Mouse (Mus musculus): ENCODE measurements at regions not wholly inside any gene's neighbourhood (a gene's known extent, or its start where the extent isn't known, plus 50 kb on each side); places are given as distances from the start of the nearest gene placed in this dataset.

- no peaks in the 10 kb centered on the region for H3K9me3 ChIP-seq (ENCODE audit: control insufficient read depth, low read length)
- no peaks in the 10 kb centered on the region for H3K4me1 ChIP-seq (ENCODE audit: control insufficient read depth, insufficient read depth, low read length)
- WGBS: 72% methylated on average over 2 of the region's 2 CpGs
- H3K36me3 ChIP-seq (ENCODE audit: control insufficient read depth, insufficient read depth, low read length): no peaks in the 10 kb centered on the region
- no peaks in the 10 kb centered on the region for H3K27me3 ChIP-seq (ENCODE audit: control insufficient read depth, insufficient read depth, low read length)
- no peak overlapping the region for H3K4me2 ChIP-seq (replicated peaks; ENCODE audit: low read depth, low read length, severe bottlenecking)
- H3K9ac ChIP-seq (ENCODE audit: low read depth, low read length, severe bottlenecking): no peak overlapping the region
- no peak for DNase-seq (ENCODE audit: low spot score)
- no peak for TF ChIP-seq POLR2A (IDR thresholded peaks at IDR 0.05; ENCODE audit: borderline replicate concordance, extremely low read depth, insufficient read depth, insufficient read length)
- no peak overlapping the region for H3K27ac ChIP-seq (replicated peaks; ENCODE audit: low read depth, low read length)
- H3K4me3 ChIP-seq (replicated peaks; ENCODE audit: low read length): no peak overlapping the region
- no peak for ATAC-seq (ENCODE audit: low FRiP score, low read depth)
Measured at GRCm38 (mm10) chr7:40655391-40655790, 242.7 kb upstream of the Vstm2b start.

- Histone ChIP-seq H3K9me3 (ENCODE audit: control insufficient read depth, low read length) (no peaks in the 10 kb centered on the region), H3K27ac (replicated peaks; ENCODE audit: low read depth, low read length) (no peak overlapping the region), H3K27me3 (ENCODE audit: control insufficient read depth, insufficient read depth, low read length) (no peaks in the 10 kb centered on the region), H3K9ac (ENCODE audit: low read depth, low read length, severe bottlenecking) (no peak overlapping the region), H3K4me3 (replicated peaks; ENCODE audit: low read length) (no peak overlapping the region), H3K36me3 (ENCODE audit: control insufficient read depth, insufficient read depth, low read length) (no peaks in the 10 kb centered on the region), H3K4me2 (replicated peaks; ENCODE audit: low read depth, low read length, severe bottlenecking) (no peak overlapping the region), H3K4me1 (ENCODE audit: control insufficient read depth, insufficient read depth, low read length) (no peaks in the 10 kb centered on the region)
- WGBS: 56% methylated on average over 3 of the region's 3 CpGs
- TF ChIP-seq POLR2A (IDR thresholded peaks at IDR 0.05; ENCODE audit: borderline replicate concordance, extremely low read depth, insufficient read depth, insufficient read length): no peak
- ATAC-seq (ENCODE audit: low FRiP score, low read depth) (no peak), DNase-seq (ENCODE audit: low spot score) (no peak)
Measured at GRCm38 (mm10) chr7:40659662-40660061, 238.5 kb upstream of the Vstm2b start.

DNA sequence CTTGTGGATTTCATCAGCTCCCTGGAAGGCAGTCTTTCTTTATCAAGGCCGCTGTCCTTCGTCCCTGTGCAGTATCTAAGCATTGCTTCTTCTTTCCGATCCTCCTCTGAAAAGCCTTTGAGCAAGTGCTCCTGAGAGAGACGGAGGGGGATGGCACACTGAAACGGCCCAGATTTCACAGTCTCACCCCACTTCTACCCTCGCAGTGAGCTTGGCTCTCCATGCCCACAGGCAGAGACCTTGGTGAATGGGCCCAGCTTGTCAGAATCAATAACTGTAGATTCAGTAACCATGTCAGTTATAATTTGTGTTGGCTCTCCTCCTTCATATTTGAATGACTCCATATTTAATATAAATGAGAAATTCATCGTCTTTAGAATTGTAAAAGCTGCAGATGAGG, 234.3 kb upstream of the Vstm2b start:
- TF ChIP-seq POLR2A (IDR thresholded peaks at IDR 0.05; ENCODE audit: borderline replicate concordance, extremely low read depth, insufficient read depth, insufficient read length): no peak
- Histone ChIP-seq H3K27me3 (ENCODE audit: control insufficient read depth, insufficient read depth, low read length) (no peaks in the 10 kb centered on the region), H3K4me2 (replicated peaks; ENCODE audit: low read depth, low read length, severe bottlenecking) (no peak overlapping the region), H3K27ac (replicated peaks; ENCODE audit: low read depth, low read length) (no peak overlapping the region), H3K9me3 (ENCODE audit: control insufficient read depth, low read length) (no peaks in the 10 kb centered on the region), H3K36me3 (ENCODE audit: control insufficient read depth, insufficient read depth, low read length) (no peaks in the 10 kb centered on the region), H3K4me1 (ENCODE audit: control insufficient read depth, insufficient read depth, low read length) (no peaks in the 10 kb centered on the region), H3K9ac (ENCODE audit: low read depth, low read length, severe bottlenecking) (no peak overlapping the region), H3K4me3 (replicated peaks; ENCODE audit: low read length) (no peak overlapping the region)
- DNase-seq (ENCODE audit: low spot score) (no peak), ATAC-seq (ENCODE audit: low FRiP score, low read depth) (no peak)
- WGBS: 83% methylated on average over 7 of the region's 7 CpGs

DNA sequence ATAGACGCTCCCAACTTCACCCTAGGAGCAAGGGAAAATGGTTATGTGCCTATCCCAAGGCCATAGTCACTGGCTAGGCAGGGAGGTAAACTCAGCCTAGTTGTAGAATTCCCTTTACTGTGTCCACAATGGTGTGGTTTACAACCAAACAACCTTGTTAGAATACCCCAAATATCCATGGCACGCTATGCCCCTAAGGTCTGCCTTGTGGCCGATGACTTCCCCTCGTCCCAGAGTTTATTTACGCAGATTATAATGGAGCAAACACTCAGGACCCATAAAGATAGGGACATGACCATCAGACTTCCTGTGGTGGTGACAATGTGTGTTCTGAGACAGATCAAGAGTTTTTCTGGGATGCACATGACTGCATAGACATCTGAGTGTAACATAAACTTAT, 231.5 kb upstream of the Vstm2b start:
- no peaks in the 10 kb centered on the region for H3K9me3 ChIP-seq (ENCODE audit: control insufficient read depth, low read length)
- no peak overlapping the region for H3K4me2 ChIP-seq (replicated peaks; ENCODE audit: low read depth, low read length, severe bottlenecking)
- ATAC-seq (ENCODE audit: low FRiP score, low read depth): no peak
- H3K27ac ChIP-seq (replicated peaks; ENCODE audit: low read depth, low read length): no peak overlapping the region
- no peaks in the 10 kb centered on the region for H3K4me1 ChIP-seq (ENCODE audit: control insufficient read depth, insufficient read depth, low read length)
- H3K36me3 ChIP-seq (ENCODE audit: control insufficient read depth, insufficient read depth, low read length): no peaks in the 10 kb centered on the region
- WGBS: 82% methylated on average over 5 of the region's 5 CpGs
- no peak for DNase-seq (ENCODE audit: low spot score)
- H3K4me3 ChIP-seq (replicated peaks; ENCODE audit: low read length): no peak overlapping the region
- H3K27me3 ChIP-seq (ENCODE audit: control insufficient read depth, insufficient read depth, low read length): no peaks in the 10 kb centered on the region
- TF ChIP-seq POLR2A (IDR thresholded peaks at IDR 0.05; ENCODE audit: borderline replicate concordance, extremely low read depth, insufficient read depth, insufficient read length): no peak
- H3K9ac ChIP-seq (ENCODE audit: low read depth, low read length, severe bottlenecking): no peak overlapping the region

GRCm38 (mm10) chr7:40670401-40670800, 227.7 kb upstream of the Vstm2b start:
- ATAC-seq (ENCODE audit: low FRiP score, low read depth): no peak
- 74% methylated on average over 5 of the region's 5 CpGs for WGBS

DNA sequence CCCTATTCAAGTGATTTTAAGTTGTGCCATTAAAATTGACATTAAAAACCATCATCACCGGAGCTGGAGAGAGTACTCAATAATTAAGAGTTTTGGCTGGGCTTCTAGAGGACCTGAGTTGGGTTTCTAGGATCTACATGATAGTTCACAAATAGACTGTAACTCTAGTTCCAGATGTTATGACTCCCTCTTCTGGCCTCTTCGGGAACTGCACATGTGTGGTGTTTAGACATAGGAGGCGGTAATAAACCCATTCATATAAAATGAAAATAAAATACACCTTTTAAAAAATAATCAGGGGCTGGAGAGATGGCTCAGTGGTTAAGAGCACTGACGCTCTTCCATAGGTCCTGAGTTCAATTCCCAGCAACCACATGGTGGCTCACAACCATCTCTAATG, 227.1 kb upstream of the Vstm2b start:
- ATAC-seq (ENCODE audit: low FRiP score, low read depth): no peak
- H3K4me2 ChIP-seq (replicated peaks; ENCODE audit: low read depth, low read length, severe bottlenecking): no peak overlapping the region
- no peak for DNase-seq (ENCODE audit: low spot score)
- H3K27ac ChIP-seq (replicated peaks; ENCODE audit: low read depth, low read length): no peak overlapping the region
- H3K4me3 ChIP-seq (replicated peaks; ENCODE audit: low read length): no peak overlapping the region
- no peaks in the 10 kb centered on the region for H3K4me1 ChIP-seq (ENCODE audit: control insufficient read depth, insufficient read depth, low read length)
- no peaks in the 10 kb centered on the region for H3K9me3 ChIP-seq (ENCODE audit: control insufficient read depth, low read length)
- TF ChIP-seq POLR2A (IDR thresholded peaks at IDR 0.05; ENCODE audit: borderline replicate concordance, extremely low read depth, insufficient read depth, insufficient read length): no peak
- H3K9ac ChIP-seq (ENCODE audit: low read depth, low read length, severe bottlenecking): no peak overlapping the region
- WGBS: 93% methylated on average over 4 of the region's 4 CpGs
- H3K36me3 ChIP-seq (ENCODE audit: control insufficient read depth, insufficient read depth, low read length): no peaks in the 10 kb centered on the region
- H3K27me3 ChIP-seq (ENCODE audit: control insufficient read depth, insufficient read depth, low read length): no peaks in the 10 kb centered on the region

More at GRCm38 (mm10) chr7:40670401-40670800, 227.7 kb upstream of the Vstm2b start:
- Histone ChIP-seq H3K4me3 (replicated peaks; ENCODE audit: low read length) (no peak overlapping the region), H3K36me3 (ENCODE audit: control insufficient read depth, insufficient read depth, low read length) (no peaks in the 10 kb centered on the region), H3K9me3 (ENCODE audit: control insufficient read depth, low read length) (no peaks in the 10 kb centered on the region), H3K9ac (ENCODE audit: low read depth, low read length, severe bottlenecking) (no peak overlapping the region), H3K27ac (replicated peaks; ENCODE audit: low read depth, low read length) (no peak overlapping the region), H3K27me3 (ENCODE audit: control insufficient read depth, insufficient read depth, low read length) (no peaks in the 10 kb centered on the region), H3K4me1 (ENCODE audit: control insufficient read depth, insufficient read depth, low read length) (no peaks in the 10 kb centered on the region), H3K4me2 (replicated peaks; ENCODE audit: low read depth, low read length, severe bottlenecking) (no peak overlapping the region)
- TF ChIP-seq POLR2A (IDR thresholded peaks at IDR 0.05; ENCODE audit: borderline replicate concordance, extremely low read depth, insufficient read depth, insufficient read length): no peak
- no peak for DNase-seq (ENCODE audit: low spot score)

Measured in limb, embryonic 14.5 days (tissue).